27 mouse cellular contexts compared by ENCODE assay signal in the genomic region with DNA sequence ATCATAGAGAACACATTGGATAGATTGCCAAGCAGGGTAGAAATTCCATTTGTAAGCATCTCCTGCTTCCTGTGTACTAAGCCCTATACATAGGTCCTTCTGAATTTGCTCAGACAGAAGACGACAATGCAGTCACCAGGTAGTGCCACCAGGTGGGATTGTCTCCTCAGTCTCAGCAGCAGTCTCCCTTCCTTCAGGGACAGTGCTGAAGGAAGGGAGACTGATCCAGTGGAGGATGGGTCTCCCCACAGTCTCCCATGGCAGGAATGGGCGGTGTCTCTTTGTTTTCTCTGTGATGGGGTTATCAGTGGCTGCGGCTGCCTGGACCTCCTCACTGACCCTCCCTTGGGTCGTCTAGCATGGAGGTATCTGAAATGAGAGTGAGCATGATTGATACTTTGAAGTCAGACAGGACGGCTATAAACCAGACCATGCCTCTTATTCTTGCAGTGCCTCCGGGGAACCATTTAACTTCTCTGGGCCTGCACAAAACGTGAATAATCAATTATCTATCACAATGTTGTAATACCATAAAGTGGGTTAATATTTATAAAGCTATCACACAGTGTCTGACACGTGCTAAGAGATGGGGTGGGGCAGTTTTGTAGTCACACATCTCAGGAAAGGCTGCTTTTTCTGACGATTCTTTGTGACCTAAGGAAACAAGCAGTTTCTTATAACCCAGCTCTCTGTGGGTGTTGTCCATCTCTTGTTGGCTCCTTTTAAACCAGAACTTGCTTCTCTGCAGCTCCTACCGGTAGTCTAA.
DNase-seq lines count a peak whose midpoint lies in the region; ATAC-seq and TF ChIP-seq lines count a peak whose summit lies in the region.
"Had no signal": no experiment of that assay in that cellular context is flagged by ENCODE, and none has a peak within 500 bp of the region (broad histone marks: within the 10 kb centered on the region; RNA-seq: fewer than 3 reads in every experiment).

No protein-coding gene starts in this region.

- no peaks in the 10 kb centered on the region for H3K27me3 ChIP-seq in cerebellum, adult 2 months (ENCODE audit: control insufficient read depth, insufficient read depth, low read length)
- no peaks in the 10 kb centered on the region for H3K27me3 ChIP-seq in midbrain, embryonic 14.5 days (ENCODE audit: control insufficient read depth, insufficient read depth, low read length)
- no peaks in the 10 kb centered on the region for H3K27me3 ChIP-seq in midbrain, embryonic 10.5 days (ENCODE audit: low read depth, poor library complexity, severe bottlenecking)
- H3K27me3 ChIP-seq in intestine, embryonic 15.5 days (replicated peaks): no peaks in the 10 kb centered on the region
- H3K27me3 ChIP-seq in neural tube, embryonic 14.5 days (ENCODE audit: control insufficient read depth, insufficient read depth, low read length): no peaks in the 10 kb centered on the region
- no peaks in the 10 kb centered on the region for H3K27me3 ChIP-seq in forebrain, embryonic 10.5 days (ENCODE audit: poor library complexity, severe bottlenecking)
- H3K27me3 ChIP-seq: embryonic facial prominence, embryonic 15.5 days; kidney, embryonic 15.5 days; liver, embryonic 15.5 days had no signal

- no peak for DNase-seq in cerebellum, adult 2 months
- DNase-seq in cerebellum, adult 8-10 months: no peak
- DNase-seq in midbrain, embryonic 14.5 days: no peak
- no peak for DNase-seq in midbrain, embryonic 10.5 days (ENCODE audit: low spot score)
- DNase-seq in forebrain, embryonic 10.5 days (ENCODE audit: extremely low spot score, low spot score): no peak
- no peak for DNase-seq in embryo, embryonic 10.5 days (ENCODE audit: low spot score)
- DNase-seq: adrenal gland, postnatal 14 days; cerebellum, adult 9-10 months; forebrain, postnatal 0 days; gastrocnemius, postnatal 14 days; heart, adult 18-20 months; heart, postnatal 14 days; kidney, postnatal 4 days; left cerebral cortex, postnatal 4 days; liver; retina, postnatal 1 day; right cerebral cortex, postnatal 25 days; spleen, adult 18-20 months; thymus, postnatal 14 days had no signal

- H3K9ac ChIP-seq in midbrain, embryonic 14.5 days (replicated peaks; ENCODE audit: low read length): no peak overlapping the region
- no peak overlapping the region for H3K9ac ChIP-seq in intestine, embryonic 15.5 days
- H3K9ac ChIP-seq in neural tube, embryonic 14.5 days (replicated peaks; ENCODE audit: low read depth, low read length): no peak overlapping the region
- H3K9ac ChIP-seq: embryonic facial prominence, embryonic 15.5 days; forebrain, postnatal 0 days; heart, embryonic 13.5 days; kidney, embryonic 15.5 days; liver, embryonic 15.5 days had no signal

- WGBS in cerebellum, adult 2 months: 74% methylated on average over 10 of the region's 10 CpGs
- 51% methylated on average over 10 of the region's 10 CpGs for WGBS in midbrain, embryonic 14.5 days
- 78% methylated on average over 10 of the region's 10 CpGs for WGBS in midbrain, embryonic 10.5 days
- WGBS in intestine, embryonic 15.5 days: 36% methylated on average over 10 of the region's 10 CpGs
- 36% methylated on average over 10 of the region's 10 CpGs for WGBS in neural tube, embryonic 14.5 days
- 80% methylated on average over 10 of the region's 10 CpGs for WGBS in forebrain, embryonic 10.5 days

- H3K27ac ChIP-seq in cerebellum, adult 2 months (ENCODE audit: insufficient read depth, low read length): no peak overlapping the region
- H3K27ac ChIP-seq in midbrain, embryonic 14.5 days (replicated peaks; ENCODE audit: low read depth, low read length): peak overlapping the region; percentile 57
- no peak overlapping the region for H3K27ac ChIP-seq in midbrain, embryonic 10.5 days (replicated peaks)
- H3K27ac ChIP-seq in intestine, embryonic 15.5 days: no peak overlapping the region
- H3K27ac ChIP-seq in neural tube, embryonic 14.5 days (ENCODE audit: low read depth, low read length): no peak overlapping the region
- no peak overlapping the region for H3K27ac ChIP-seq in forebrain, embryonic 10.5 days
- H3K27ac ChIP-seq: embryonic facial prominence, embryonic 15.5 days; heart, embryonic 13.5 days; kidney, embryonic 15.5 days; liver, embryonic 15.5 days; macrophage had no signal

- H3K4me3 ChIP-seq in cerebellum, adult 2 months (replicated peaks; ENCODE audit: insufficient read depth, low read depth, low read length): no peak overlapping the region
- H3K4me3 ChIP-seq in midbrain, embryonic 14.5 days (replicated peaks; ENCODE audit: low read depth, low read length): no peak overlapping the region
- no peak overlapping the region for H3K4me3 ChIP-seq in midbrain, embryonic 10.5 days
- H3K4me3 ChIP-seq in intestine, embryonic 15.5 days (replicated peaks): no peak overlapping the region
- no peak overlapping the region for H3K4me3 ChIP-seq in neural tube, embryonic 14.5 days (ENCODE audit: low read depth, low read length)
- no peak overlapping the region for H3K4me3 ChIP-seq in forebrain, embryonic 10.5 days
- H3K4me3 ChIP-seq: embryonic facial prominence, embryonic 15.5 days; heart, embryonic 13.5 days; kidney, embryonic 15.5 days; liver, embryonic 15.5 days; myocyte had no signal

- H3K4me1 ChIP-seq in cerebellum, adult 2 months (ENCODE audit: control insufficient read depth, insufficient read depth, low read length): peaks cover 27% of the 10 kb centered on the region
- peaks cover 11% of the 10 kb centered on the region for H3K4me1 ChIP-seq in midbrain, embryonic 14.5 days (ENCODE audit: control insufficient read depth, insufficient read depth, low read length)
- peaks cover 9% of the 10 kb centered on the region for H3K4me1 ChIP-seq in midbrain, embryonic 10.5 days
- H3K4me1 ChIP-seq in intestine, embryonic 15.5 days (replicated peaks): peaks cover 11% of the 10 kb centered on the region
- no peaks in the 10 kb centered on the region for H3K4me1 ChIP-seq in neural tube, embryonic 14.5 days (ENCODE audit: control insufficient read depth, insufficient read depth, low read length)
- peaks cover 8% of the 10 kb centered on the region; the same call in 1 of the 2 replicates for H3K4me1 ChIP-seq in forebrain, embryonic 10.5 days
- H3K4me1 ChIP-seq: embryonic facial prominence, embryonic 15.5 days; liver, embryonic 15.5 days had no signal

- TF ChIP-seq POLR2A in cerebellum, adult 2 months (IDR thresholded peaks at IDR 0.05; ENCODE audit: borderline replicate concordance, insufficient read depth, low read length): no peak

- no peak for ATAC-seq in midbrain, embryonic 14.5 days (ENCODE audit: low FRiP score, low TSS enrichment)
- ATAC-seq in intestine, embryonic 15.5 days: peak; percentile 69
- peak; percentile 58; the same call in 1 of the 2 replicates for ATAC-seq in neural tube, embryonic 14.5 days (ENCODE audit: low read depth)
- ATAC-seq: forebrain, postnatal 0 days had no signal

- H3K4me2 ChIP-seq in midbrain, embryonic 14.5 days (ENCODE audit: low read length): no peak overlapping the region
- H3K4me2 ChIP-seq in intestine, embryonic 15.5 days (replicated peaks): no peak overlapping the region
- H3K4me2 ChIP-seq in neural tube, embryonic 14.5 days (ENCODE audit: low read depth, low read length): no peak overlapping the region
- H3K4me2 ChIP-seq: embryonic facial prominence, embryonic 15.5 days; heart, embryonic 13.5 days; kidney, embryonic 15.5 days; liver, embryonic 15.5 days had no signal

- no peaks in the 10 kb centered on the region for H3K9me3 ChIP-seq in midbrain, embryonic 14.5 days (ENCODE audit: control insufficient read depth, low read length)
- H3K9me3 ChIP-seq in midbrain, embryonic 10.5 days (replicated peaks): no peaks in the 10 kb centered on the region
- H3K9me3 ChIP-seq in intestine, embryonic 15.5 days: no peaks in the 10 kb centered on the region
- H3K9me3 ChIP-seq in neural tube, embryonic 14.5 days (ENCODE audit: control insufficient read depth, low read length): no peaks in the 10 kb centered on the region
- H3K9me3 ChIP-seq in forebrain, embryonic 10.5 days: no peaks in the 10 kb centered on the region
- H3K9me3 ChIP-seq: embryonic facial prominence, embryonic 15.5 days; heart, embryonic 13.5 days; kidney, embryonic 15.5 days; liver, embryonic 15.5 days had no signal

- 0 out of 2 replicates have a peak, but pooled peaks cover 2% of the 10 kb centered on the region for H3K36me3 ChIP-seq in midbrain, embryonic 14.5 days (ENCODE audit: control insufficient read depth, insufficient read depth, low read length)
- no peaks in the 10 kb centered on the region for H3K36me3 ChIP-seq in midbrain, embryonic 10.5 days
- H3K36me3 ChIP-seq in intestine, embryonic 15.5 days: no peaks in the 10 kb centered on the region
- H3K36me3 ChIP-seq in neural tube, embryonic 14.5 days (ENCODE audit: control insufficient read depth, insufficient read depth, low read length): no peaks in the 10 kb centered on the region
- no peaks in the 10 kb centered on the region for H3K36me3 ChIP-seq in forebrain, embryonic 10.5 days (replicated peaks)
- H3K36me3 ChIP-seq: embryonic facial prominence, embryonic 15.5 days; heart, embryonic 13.5 days; kidney, embryonic 15.5 days; liver, embryonic 15.5 days had no signal

- TF ChIP-seq CTCF in cerebellum, adult 2 months (IDR thresholded peaks at IDR 0.05; ENCODE audit: borderline replicate concordance, insufficient read depth, low read depth, low read length): 0 out of 2 replicates have a peak, but pooled peaks have one; percentile 13
